Mouse (Mus musculus) cortical plate, adult 2 months (tissue): ENCODE results near the gene Slc8b1. TPM values are rescaled to one million over a fixed set of nuclear protein-coding genes. Genes with fewer than 3 reads are reported as not detected.

Experiments
- H3K27ac ChIP-seq: fragments of 200-500 bp; 2 replicates; pipeline ENCODE4 v1.5.1; 2012; ENCODE audit warnings: low read length, control low read depth, inconsistent platforms; ENCODE audit not compliant: insufficient read depth
- H3K4me1 ChIP-seq: fragments of 200-500 bp; 2 replicates; pipeline ENCODE4 v1.6.1; 2011; ENCODE audit warnings: low read length; ENCODE audit not compliant: control insufficient read depth, insufficient read depth
- H3K4me3 ChIP-seq: fragments of 200-500 bp; 2 replicates; pipeline ENCODE4 v1.5.1; 2011; ENCODE audit warnings: mild to moderate bottlenecking, low read length, control low read depth; ENCODE audit not compliant: insufficient read depth
- CTCF ChIP-seq: fragments of 200-500 bp; IDR thresholded peaks from 2 replicates; pipeline ENCODE4 v1.5.1; 2011; ENCODE audit warnings: mild to moderate bottlenecking, control low read depth, low read length; ENCODE audit not compliant: insufficient read depth; ENCODE audit errors: extremely low read depth
- POLR2A ChIP-seq: fragments of 200-500 bp; IDR thresholded peaks from 2 replicates; pipeline ENCODE4 v1.6.1; 2011; ENCODE audit warnings: mild to moderate bottlenecking, low read length, control low read depth; ENCODE audit not compliant: insufficient read depth; ENCODE audit errors: extremely low read depth
- polyA plus RNA-seq: library from polyadenylated mRNA; depleted of rRNA; stranded (reverse); fragments of >200 nt; gene quantifications from 2 replicates; pipeline ENCODE4 v1.2.3, GENCODE M21; 2012

The Slc8b1 gene
- polyA plus RNA-seq, 1 experiment: 6.6 TPM

DNA sequence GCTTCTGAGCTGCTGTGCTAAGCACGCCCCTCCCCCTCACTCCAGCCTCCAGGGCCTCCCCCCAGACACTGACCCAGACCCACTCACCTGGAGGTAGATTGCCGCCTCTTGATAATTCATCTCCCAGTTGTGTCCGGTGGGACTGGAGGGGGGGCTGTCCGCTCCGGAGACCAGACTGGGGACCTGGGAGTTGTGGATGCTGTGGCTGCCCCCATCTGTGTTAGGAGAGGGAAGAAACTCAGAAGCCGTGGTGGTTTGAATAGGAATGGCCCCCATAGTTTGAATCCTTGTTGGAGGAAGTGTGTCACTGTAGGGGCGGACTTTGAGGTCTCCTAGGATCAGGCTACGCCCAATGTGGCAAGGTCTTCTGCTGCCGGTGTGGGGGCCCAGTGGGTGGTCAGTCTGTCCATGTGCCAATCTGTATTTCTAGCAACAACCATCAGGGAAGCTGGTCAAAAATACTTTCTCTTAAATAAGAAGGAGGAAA lies 49.2 kb downstream of the Slc8b1 start:
- Histone ChIP-seq H3K4me1 (peaks cover 2% of the 10 kb centered on the region; the same call in 1 of the 2 replicates), H3K27ac (peak overlapping the region; percentile 25; the same call in 1 of the 2 replicates), H3K4me3 (peak overlapping the region; percentile 2; the same call in 1 of the 2 replicates)
- TF ChIP-seq CTCF: no peak
- TF ChIP-seq POLR2A: no peak

DNA sequence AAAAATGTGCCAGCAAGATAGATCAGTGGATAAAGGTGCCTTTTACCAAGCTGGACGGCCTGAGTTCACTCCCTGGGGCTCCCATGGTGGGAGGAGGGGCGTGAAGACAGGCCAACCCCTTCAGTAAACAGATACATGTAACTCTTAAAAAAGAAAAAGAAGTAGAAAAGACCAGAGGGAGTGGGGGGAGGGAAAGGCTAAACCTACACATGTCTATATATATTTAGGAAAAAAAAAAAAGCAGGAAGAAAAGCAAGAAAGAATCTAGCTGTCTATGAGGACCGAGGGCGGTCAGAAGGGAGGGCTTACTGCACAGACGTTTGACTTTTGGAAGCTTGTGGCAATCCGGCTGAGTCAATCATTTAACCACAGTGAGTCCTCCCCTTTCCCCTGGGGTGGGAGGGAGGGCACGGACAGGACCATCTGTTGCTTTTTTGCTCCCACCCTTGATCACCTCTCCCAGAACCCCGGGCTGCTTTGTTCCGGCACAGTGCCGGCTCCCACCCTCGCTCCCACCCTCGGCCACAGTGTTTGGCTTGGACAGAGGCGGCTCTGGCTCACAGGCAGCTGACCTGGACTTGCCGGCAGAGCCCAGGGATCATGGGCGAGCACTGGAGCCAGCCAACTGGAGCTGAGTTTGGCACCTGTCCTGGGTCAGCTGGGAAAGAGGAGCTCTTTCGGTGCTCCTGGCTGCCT lies 49.8 kb downstream of the Slc8b1 start:
- Histone ChIP-seq H3K27ac (peak overlapping the region; percentile 51; the same call in 1 of the 2 replicates), H3K4me1 (peaks cover 2% of the 10 kb centered on the region; the same call in 1 of the 2 replicates)

DNA sequence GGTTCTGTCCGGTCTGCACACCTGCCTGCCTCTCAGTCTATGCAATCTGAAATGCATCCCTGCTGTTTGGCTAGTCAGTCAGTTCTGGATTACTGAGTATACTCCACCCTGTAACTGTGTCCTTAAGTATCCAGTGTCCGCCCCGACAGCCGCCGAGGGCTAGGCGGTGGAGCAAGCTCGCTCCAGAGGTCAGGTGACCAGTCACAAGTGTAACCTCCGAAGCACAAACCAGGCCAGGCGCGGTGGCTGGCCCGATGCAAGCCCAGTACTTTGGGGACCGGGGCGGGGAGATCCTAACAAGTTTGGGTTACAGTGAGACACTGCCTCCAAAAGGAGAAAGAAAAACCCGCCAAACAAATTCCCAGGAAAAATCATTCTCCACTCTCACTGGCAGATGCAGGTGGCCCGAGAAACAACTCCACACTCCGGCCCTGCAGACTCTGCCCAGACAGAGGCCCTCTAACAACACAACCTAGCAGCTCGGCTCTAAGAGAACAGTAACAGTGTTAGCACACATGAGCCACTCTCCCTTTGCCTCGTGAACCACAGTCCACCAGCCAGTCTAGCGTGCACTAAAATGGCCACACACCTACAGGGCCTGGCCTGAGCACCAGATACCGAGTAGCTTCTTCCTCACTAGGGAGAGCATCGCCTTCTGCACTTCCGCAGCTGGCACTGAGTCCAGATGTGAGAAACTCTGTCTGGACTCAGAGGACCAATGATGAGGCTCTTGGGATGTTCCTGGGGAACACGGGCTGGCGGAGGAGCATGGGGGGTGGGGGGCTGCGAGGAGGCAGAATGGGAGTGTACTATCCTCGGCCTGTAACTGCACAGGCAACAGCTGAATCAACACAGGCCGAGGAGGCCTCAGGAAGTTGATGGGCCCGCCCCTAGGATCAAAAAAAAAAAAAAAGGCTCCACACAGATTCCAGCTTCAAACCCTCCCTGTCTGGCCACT lies 52.3 kb downstream of the Slc8b1 start:
- H3K27ac ChIP-seq: peak overlapping the region; percentile 60; the same call in 1 of the 2 replicates
- no peak overlapping the region for H3K4me3 ChIP-seq
- TF ChIP-seq POLR2A (no peak), CTCF (no peak)
- H3K4me1 ChIP-seq: peaks cover 17% of the 10 kb centered on the region

More for the DNA sequence above, 49.8 kb downstream of the Slc8b1 start:
- peak overlapping the region; percentile 28 for H3K4me3 ChIP-seq
- no peak for TF ChIP-seq CTCF
- no peak for TF ChIP-seq POLR2A

DNA sequence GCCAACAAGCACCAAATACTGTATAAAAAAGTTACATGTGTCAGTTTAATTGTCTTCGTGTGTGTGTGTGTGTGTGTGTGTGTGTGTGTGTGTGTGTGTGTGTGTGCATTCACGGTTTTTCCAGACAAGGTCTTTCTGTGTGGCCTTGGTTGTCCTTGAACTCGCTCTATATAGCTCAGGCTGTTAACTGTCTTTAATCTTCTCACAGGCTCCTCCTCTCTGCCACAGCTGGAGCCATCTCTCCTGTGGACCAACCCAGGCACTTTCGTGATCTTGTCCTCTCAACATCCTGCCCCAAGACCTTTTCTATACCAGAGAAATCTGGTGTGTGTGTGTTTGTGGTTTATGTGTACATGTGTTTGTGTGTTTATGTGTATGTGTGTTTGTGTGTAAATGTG lies 52.9 kb downstream of the Slc8b1 start:
- H3K27ac ChIP-seq: no peak overlapping the region
- TF ChIP-seq POLR2A (no peak), CTCF (no peak)
- peaks cover 18% of the 10 kb centered on the region for H3K4me1 ChIP-seq
- H3K4me3 ChIP-seq: no peak overlapping the region

DNA sequence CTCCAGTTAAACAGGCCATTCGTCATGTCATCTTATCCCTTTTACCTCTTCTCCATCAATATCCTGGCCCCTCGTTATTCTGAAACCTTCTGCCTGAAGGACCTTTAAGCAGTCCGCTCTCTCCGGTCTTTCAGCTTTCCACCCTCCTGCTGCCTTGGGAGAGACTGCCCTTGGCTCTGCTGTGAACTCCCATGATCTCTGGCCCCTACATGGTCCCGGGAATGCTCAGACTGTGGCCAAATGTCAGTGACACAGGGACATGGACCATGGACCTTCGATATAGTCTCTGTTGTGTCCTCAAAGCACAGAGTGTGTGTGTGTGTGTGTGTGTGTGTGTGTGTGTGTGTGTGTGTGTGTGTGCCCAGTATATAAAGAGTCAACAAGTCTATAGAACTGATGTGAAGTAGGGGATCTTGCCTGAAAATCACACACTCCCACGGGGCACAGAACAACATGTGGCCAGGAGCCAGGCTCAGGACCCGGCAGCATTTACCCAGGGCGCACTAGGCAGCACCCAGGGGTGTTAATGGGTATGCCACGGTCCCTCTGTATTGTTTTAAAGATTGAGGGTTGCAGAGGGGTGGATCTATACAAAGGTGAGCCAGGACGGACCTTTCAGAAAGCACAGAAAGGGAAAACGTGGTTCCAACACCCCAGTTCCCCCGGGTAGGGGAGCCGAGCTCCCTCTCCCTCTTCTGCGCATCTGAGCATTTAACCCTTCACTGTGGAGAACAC lies 54.4 kb downstream of the Slc8b1 start:
- Histone ChIP-seq H3K4me1 (peaks cover 18% of the 10 kb centered on the region), H3K27ac (peak overlapping the region; percentile 12; the same call in 1 of the 2 replicates), H3K4me3 (no peak overlapping the region)
- no peak for TF ChIP-seq POLR2A
- TF ChIP-seq CTCF: no peak

DNA sequence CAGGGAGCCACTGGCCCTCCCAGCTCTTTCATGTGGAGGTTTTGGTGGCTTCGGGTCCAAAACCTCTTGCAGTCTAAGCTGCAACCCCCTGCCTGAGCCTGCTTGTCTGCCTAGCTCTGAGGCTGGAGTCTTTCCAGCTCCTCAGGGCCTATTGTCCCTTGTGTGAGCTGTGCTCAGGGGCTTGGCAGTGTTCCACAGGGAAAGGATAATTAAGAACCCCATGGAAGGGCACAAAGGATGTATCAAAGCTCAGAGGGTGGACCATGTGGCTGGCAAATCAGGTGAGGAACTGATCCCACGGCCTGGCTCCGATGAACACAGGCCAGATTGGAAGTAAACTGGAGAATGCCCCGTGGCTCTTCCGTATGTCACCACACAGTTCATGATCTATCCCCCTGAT lies 55.1 kb downstream of the Slc8b1 start:
- H3K27ac ChIP-seq: peak overlapping the region; percentile 74
- H3K4me3 ChIP-seq: no peak overlapping the region
- H3K4me1 ChIP-seq: peaks cover 18% of the 10 kb centered on the region
- TF ChIP-seq POLR2A: no peak
- TF ChIP-seq CTCF: no peak

DNA sequence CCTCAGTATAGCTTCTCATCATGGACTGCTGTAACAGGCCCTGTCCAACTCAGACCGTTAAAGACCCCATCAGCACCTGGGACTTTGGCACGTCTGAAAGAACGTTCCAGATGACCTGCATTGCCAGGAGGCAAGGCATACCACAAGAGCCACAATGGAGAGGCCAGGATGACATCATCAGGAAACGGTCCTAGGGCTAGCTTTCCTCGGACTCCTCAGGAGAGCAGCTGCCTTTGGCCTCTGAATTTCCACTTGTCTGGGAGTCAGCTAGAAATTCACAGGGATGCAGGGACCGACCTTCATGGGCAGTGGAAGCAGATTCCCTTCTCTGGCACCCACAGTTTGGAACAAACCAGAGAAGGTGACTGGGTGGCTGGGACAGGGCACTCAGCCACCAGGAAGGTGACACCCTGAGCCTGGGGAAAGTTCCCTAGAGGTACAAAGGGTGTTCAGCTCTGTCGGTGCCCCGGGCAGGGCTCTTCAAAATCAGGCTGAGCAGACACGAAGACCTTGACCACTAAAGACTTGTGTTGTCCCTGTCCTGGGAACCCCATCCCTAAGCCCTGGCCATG lies 55.8 kb downstream of the Slc8b1 start:
- no peak for TF ChIP-seq CTCF
- TF ChIP-seq POLR2A: no peak
- Histone ChIP-seq H3K4me3 (no peak overlapping the region), H3K4me1 (peaks cover 21% of the 10 kb centered on the region), H3K27ac (peak overlapping the region; percentile 74)

DNA sequence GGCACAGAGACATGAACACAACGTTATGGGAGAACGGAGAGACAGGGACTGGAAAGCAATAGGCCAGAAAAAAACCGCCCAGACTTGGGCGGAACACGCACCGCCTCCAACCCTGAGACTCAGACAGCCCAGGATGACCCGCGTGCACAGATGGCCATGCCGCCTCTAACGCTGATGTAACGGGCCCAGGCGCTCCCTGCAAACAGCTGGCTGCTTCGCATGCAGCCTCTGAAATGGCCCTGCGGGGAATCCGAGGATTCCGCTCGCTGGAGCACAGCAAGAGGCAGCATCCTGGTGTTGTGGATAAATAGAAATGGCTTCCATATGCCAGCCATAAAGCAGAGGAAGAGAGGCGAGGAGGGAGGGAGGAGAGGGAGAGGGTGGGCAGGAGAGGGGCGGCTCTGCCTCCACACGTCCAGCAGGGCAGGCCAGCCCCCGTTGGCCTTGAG lies 56.3 kb downstream of the Slc8b1 start:
- no peak overlapping the region for H3K4me3 ChIP-seq
- peak overlapping the region; percentile 74; the same call in 1 of the 2 replicates for H3K27ac ChIP-seq
- peaks cover 21% of the 10 kb centered on the region for H3K4me1 ChIP-seq
- TF ChIP-seq CTCF (no peak), POLR2A (no peak)
